Mouse (Mus musculus) stomach, postnatal 0 days (tissue): Measurements from ENCODE around the gene Pgap3. TPM values are rescaled to one million over a fixed set of nuclear protein-coding genes. Genes with fewer than 3 reads are reported as not detected.

ENCODE experiments used
- ATAC-seq: fragments of 200-750 bp; cut with Nextera tagmentation; 2 replicates; pipeline ENCODE4 v1.8.0; 2017; ENCODE audit not compliant: low FRiP score, low TSS enrichment
- DNase-seq: peaks from one replicate; pipeline ENCODE4 v3.0.0-alpha.2; 2016; ENCODE audit warnings: low spot score
- H3K27ac ChIP-seq: fragments of 300-500 bp; sonication (generic); replicated peaks from 2 replicates; pipeline ENCODE4 v1.5.1; 2014; ENCODE audit warnings: mild to moderate bottlenecking, control low read depth
- H3K27me3 ChIP-seq: fragments of 300-500 bp; sonication (generic); 2 replicates; pipeline ENCODE4 v1.6.1; 2014; ENCODE audit warnings: low read length; ENCODE audit not compliant: control insufficient read depth, insufficient read depth
- H3K36me3 ChIP-seq: fragments of 300-500 bp; sonication (generic); 2 replicates; pipeline ENCODE4 v1.6.1; 2014; ENCODE audit warnings: low read length, mixed read lengths; ENCODE audit not compliant: control insufficient read depth, insufficient read depth
- H3K4me1 ChIP-seq: fragments of 300-500 bp; sonication (generic); replicated peaks from 2 replicates; pipeline ENCODE4 v1.6.1; 2014; ENCODE audit warnings: antibody characterized with exemption; ENCODE audit not compliant: control insufficient read depth, insufficient read depth
- H3K4me2 ChIP-seq: fragments of 300-500 bp; sonication (generic); replicated peaks from 2 replicates; pipeline ENCODE4 v1.6.1; 2014; ENCODE audit warnings: low read depth, mild to moderate bottlenecking, control low read depth, moderate library complexity
- H3K4me3 ChIP-seq: fragments of 300-500 bp; sonication (generic); 2 replicates; pipeline ENCODE4 v1.5.1; 2014; ENCODE audit warnings: low read depth, low read length, control low read depth
- H3K9ac ChIP-seq: fragments of 300-500 bp; sonication (generic); 2 replicates; pipeline ENCODE4 v1.6.1; 2014; ENCODE audit warnings: mild to moderate bottlenecking, low read length, control low read depth, mixed read lengths
- H3K9me3 ChIP-seq: fragments of 300-500 bp; sonication (generic); 2 replicates; pipeline ENCODE4 v1.6.1; 2016; ENCODE audit warnings: low read length; ENCODE audit not compliant: control insufficient read depth
- CTCF ChIP-seq: IDR thresholded peaks from 2 replicates; pipeline ENCODE4 v1.5.1; 2016; ENCODE audit warnings: antibody characterized with exemption, low read depth, mild to moderate bottlenecking, moderate library complexity
- EP300 ChIP-seq: optimal IDR thresholded peaks from 2 replicates; pipeline ENCODE3; 2016; ENCODE audit warnings: antibody characterized with exemption
- WGBS: fragments of 180-500 bp; shearing (Covaris S2); extraction: QIAGEN DNeasy Blood & Tissue Kit; methylation state at CpG from one replicate; pipeline ENCODE4 v1.1.7; 2014; 5-methylcytosine and 5-hydroxymethylcytosine counted together
- polyA plus RNA-seq: library from polyadenylated mRNA; unstranded; fragments of >200 nt; fragmentation: Nextera tagmentation; extraction: Ambion mirVana; gene quantifications from 2 replicates; pipeline ENCODE4 v1.2.1, GENCODE M21; 2015

Pgap3 gene
- polyA plus RNA-seq, 1 experiment from 2014 or later, result 11.0 TPM

GRCm38 (mm10) chr11:98340597-98340996 is 59.7 kb downstream of the Pgap3 start:
- no peaks in the 10 kb centered on the region for H3K36me3 ChIP-seq
- H3K9ac ChIP-seq, result no peak overlapping the region
- H3K27ac ChIP-seq, result no peak overlapping the region
- DNase-seq (no peak), ATAC-seq (no peak)
- no peaks in the 10 kb centered on the region for H3K9me3 ChIP-seq
- H3K27me3 ChIP-seq, result peaks cover 12% of the 10 kb centered on the region; the same call in 1 of the 2 replicates
- H3K4me1 ChIP-seq, result peaks cover 3% of the 10 kb centered on the region
- no peak overlapping the region for H3K4me2 ChIP-seq
- H3K4me3 ChIP-seq, result no peak overlapping the region
- TF ChIP-seq CTCF (no peak), EP300 (no peak)
- WGBS, result 20% methylated on average over 2 of the region's 4 CpGs

- Histone ChIP-seq H3K27me3 (peaks cover 15% of the 10 kb centered on the region; the same call in 1 of the 2 replicates), H3K4me2 (peak overlapping the region; percentile 96; the same call in 1 of the 2 replicates), H3K9me3 (no peaks in the 10 kb centered on the region), H3K9ac (no peak overlapping the region), H3K4me1 (peaks cover 3% of the 10 kb centered on the region), H3K4me3 (peak overlapping the region; percentile 49; the same call in 1 of the 2 replicates), H3K27ac (no peak overlapping the region), H3K36me3 (no peaks in the 10 kb centered on the region)
- DNase-seq (no peak), ATAC-seq (no peak)
- 18% methylated on average over 11 of the region's 11 CpGs for WGBS
- TF ChIP-seq CTCF (no peak), EP300 (no peak)
These were observed 60.5 kb downstream of the Pgap3 start for GRCm38 (mm10) chr11:98339679-98340287.

GRCm38 (mm10) chr11:98339071-98339501 is 61.2 kb downstream of the Pgap3 start:
- DNase-seq (peak; percentile 45), ATAC-seq (no peak)
- peak overlapping the region; percentile 61; the same call in 1 of the 2 replicates for H3K9ac ChIP-seq
- no peaks in the 10 kb centered on the region for H3K9me3 ChIP-seq
- H3K4me3 ChIP-seq, result peak overlapping the region; percentile 49
- H3K4me2 ChIP-seq, result peak overlapping the region; percentile 96
- H3K4me1 ChIP-seq, result peaks cover 3% of the 10 kb centered on the region
- peaks cover 21% of the 10 kb centered on the region; the same call in 1 of the 2 replicates for H3K27me3 ChIP-seq
- no peaks in the 10 kb centered on the region for H3K36me3 ChIP-seq
- under 1% methylated on average over 19 of the region's 19 CpGs for WGBS
- peak overlapping the region; percentile 53 for H3K27ac ChIP-seq
- TF ChIP-seq CTCF, result no peak
- TF ChIP-seq EP300, result no peak

Other genes with a start within 250 kb of the Pgap3 start
- 25.5 and 26.8 TPM in 2 replicates for gene Med1, start 207.2 kb downstream of the Pgap3 start, polyA plus RNA-seq
- gene Cdk12, start 197.4 kb downstream of the Pgap3 start, polyA plus RNA-seq, result 3.8 and 4.1 TPM in 2 replicates
- gene Neurod2, start 70.8 kb downstream of the Pgap3 start, polyA plus RNA-seq, result 0.02 and 0.08 TPM in 2 replicates
- gene Ppp1r1b, start 52.1 kb downstream of the Pgap3 start, polyA plus RNA-seq, result 6.9 and 7.0 TPM in 2 replicates
- 24.9 TPM in 2 replicates for gene Stard3, start 42.1 kb downstream of the Pgap3 start, polyA plus RNA-seq
- 0.13 and 0.38 TPM in 2 replicates for gene Tcap, start 16.7 kb downstream of the Pgap3 start, polyA plus RNA-seq
- gene Pnmt, start 14.0 kb downstream of the Pgap3 start, polyA plus RNA-seq, result not detected in 2 replicates
- 26.9 and 30.7 TPM in 2 replicates for gene Erbb2, start 12.0 kb upstream of the Pgap3 start, polyA plus RNA-seq
- gene Mien1, start 38.5 kb upstream of the Pgap3 start, polyA plus RNA-seq, result 133 and 142 TPM in 2 replicates
- gene Grb7, start 45.9 kb upstream of the Pgap3 start, polyA plus RNA-seq, result 23.0 and 23.8 TPM in 2 replicates
- 0.15 and 0.19 TPM in 2 replicates for gene Ikzf3, start 145.5 kb upstream of the Pgap3 start, polyA plus RNA-seq
- 0.10 and 0.16 TPM in 2 replicates for gene Zpbp2, start 150.6 kb upstream of the Pgap3 start, polyA plus RNA-seq
- gene Ormdl3, start 186.9 kb upstream of the Pgap3 start, polyA plus RNA-seq, result 31.1 TPM in 2 replicates
- gene Lrrc3c, start 197.8 kb upstream of the Pgap3 start, polyA plus RNA-seq, result not detected in 2 replicates
- gene Gm12355, start 225.2 kb upstream of the Pgap3 start, polyA plus RNA-seq, result 0.81 and 0.82 TPM in 2 replicates
- gene Gsdma3, start 225.9 kb upstream of the Pgap3 start, polyA plus RNA-seq, result not detected in 2 replicates
- gene Gsdma2, start 246.3 kb upstream of the Pgap3 start, polyA plus RNA-seq, result 81.0 and 91.9 TPM in 2 replicates